Mouse (Mus musculus) heart, embryonic 13.5 days (tissue): Measurements from ENCODE around the gene 5730596B20Rik. TPM values are rescaled to one million over a fixed set of nuclear protein-coding genes. Genes with fewer than 3 reads are reported as not detected.

Experiments
- ATAC-seq: fragments of 200-750 bp; cut with Nextera tagmentation; 2 replicates; pipeline ENCODE4 v1.8.0; 2017; ENCODE audit warnings: moderate TSS enrichment; ENCODE audit not compliant: insufficient number of reproducible peaks, low FRiP score, low TSS enrichment; ENCODE audit errors: extremely low read depth
- H3K27ac ChIP-seq: fragments of 300-500 bp; sonication (generic); replicated peaks from 2 replicates; pipeline ENCODE4 v1.5.1; 2015; ENCODE audit warnings: moderate library complexity, mild to moderate bottlenecking, inconsistent platforms
- H3K27me3 ChIP-seq: fragments of 300-500 bp; sonication (generic); replicated peaks from 2 replicates; pipeline ENCODE4 v1.6.1; 2015; ENCODE audit warnings: mild to moderate bottlenecking, inconsistent platforms
- H3K36me3 ChIP-seq: fragments of 300-500 bp; sonication (generic); 2 replicates; pipeline ENCODE4 v1.6.1; 2015; ENCODE audit warnings: mild to moderate bottlenecking, inconsistent platforms
- H3K4me1 ChIP-seq: fragments of 300-500 bp; sonication (generic); 2 replicates; pipeline ENCODE4 v1.6.1; 2015; ENCODE audit warnings: inconsistent platforms
- H3K4me2 ChIP-seq: fragments of 300-500 bp; sonication (generic); 2 replicates; pipeline ENCODE4 v1.6.1; 2015; ENCODE audit warnings: inconsistent platforms, mild to moderate bottlenecking, moderate library complexity
- H3K4me3 ChIP-seq: fragments of 300-500 bp; sonication (generic); 2 replicates; pipeline ENCODE4 v1.5.1; 2015; ENCODE audit warnings: moderate library complexity, mild to moderate bottlenecking, inconsistent platforms
- H3K9ac ChIP-seq: fragments of 300-500 bp; sonication (generic); 2 replicates; pipeline ENCODE4 v1.6.1; 2015; ENCODE audit warnings: inconsistent platforms, mild to moderate bottlenecking, moderate library complexity
- H3K9me3 ChIP-seq: fragments of 300-500 bp; sonication (generic); 2 replicates; pipeline ENCODE4 v1.6.1; 2016; ENCODE audit warnings: inconsistent platforms
- WGBS: fragments of 180-500 bp; shearing (Covaris S2); methylation state at CpG from one replicate; pipeline ENCODE4 v1.1.7; 2015; ENCODE audit warnings: mixed read lengths; 5-methylcytosine and 5-hydroxymethylcytosine counted together
- microRNA counts: library from miRNA; unstranded; fragments of <30 nt; microRNA quantifications from one replicate; lab custom pipeline; 2016
- microRNA-seq: library from miRNA; unstranded; fragments of <30 nt; microRNA quantifications from one replicate; pipeline ENCODE4, GENCODE M21; 2016
- polyA plus RNA-seq: library from polyadenylated mRNA; unstranded; fragments of >200 nt; fragmentation: Nextera tagmentation; extraction: Ambion mirVana; gene quantifications from 2 replicates; pipeline ENCODE4 v1.2.1, GENCODE M21; 2015

5730596B20Rik gene
- polyA plus RNA-seq, 1 experiment from 2014 or later: 0.33 TPM

- ATAC-seq: no peak
- Histone ChIP-seq H3K27ac (no peak overlapping the region), H3K36me3 (no peaks in the 10 kb centered on the region), H3K4me3 (0 out of 2 replicates have a peak overlapping the region, but pooled peaks have one; percentile 1), H3K4me1 (peaks cover 12% of the 10 kb centered on the region; the same call in 1 of the 2 replicates), H3K27me3 (peaks cover 98% of the 10 kb centered on the region), H3K4me2 (peak overlapping the region; percentile 6), H3K9me3 (no peaks in the 10 kb centered on the region), H3K9ac (no peak overlapping the region)
- WGBS: 2% methylated on average over 44 of the region's 44 CpGs
Observed at GRCm38 (mm10) chr6:52229558-52230416, 52.5 kb downstream of the 5730596B20Rik start.

MicroRNA genes within 50 kb of the gene (microRNA counts, 519-probe panel; counts per million panel counts)
- 209 counts per million, percentile 61 among the panel's probes with 10 or more counts for microRNA mmu-miR-196b (lab: Ali Mortazavi, UCI)

Small RNAs within 50 kb of the gene (microRNA-seq; reads per million reads assigned to microRNA genes)
- 189 reads per million, percentile 62 among the genes with 10 or more reads in this experiment for gene Mir196b

Other genes with a start within 250 kb of the 5730596B20Rik start
- 16.8 and 18.3 TPM in 2 replicates for gene Skap2, start 164.9 kb upstream of the 5730596B20Rik start, polyA plus RNA-seq
- 0.97 and 1.6 TPM in 2 replicates for gene Hoxa1, start 19.2 kb upstream of the 5730596B20Rik start, polyA plus RNA-seq
- 1.5 and 2.5 TPM in 2 replicates for gene Hoxa2, start 12.7 kb upstream of the 5730596B20Rik start, polyA plus RNA-seq
- gene Hoxa4, start 14.3 kb downstream of the 5730596B20Rik start, polyA plus RNA-seq: 0.71 and 0.74 TPM in 2 replicates
- 3.6 and 5.9 TPM in 2 replicates for gene Hoxa5, start 27.1 kb downstream of the 5730596B20Rik start, polyA plus RNA-seq
- 0.40 TPM in 1 of 2 replicates, not detected in the other for gene Hoxa6, start 31.2 kb downstream of the 5730596B20Rik start, polyA plus RNA-seq
- 0.99 and 1.2 TPM in 2 replicates for gene Hoxa3, start 35.8 kb downstream of the 5730596B20Rik start, polyA plus RNA-seq
- not detected in 2 replicates for gene Gm28308, start 35.8 kb downstream of the 5730596B20Rik start, polyA plus RNA-seq
- 0.46 and 0.59 TPM in 2 replicates for gene Hoxa7, start 44.4 kb downstream of the 5730596B20Rik start, polyA plus RNA-seq
- 0.10 and 0.17 TPM in 2 replicates for gene Hoxa9, start 53.6 kb downstream of the 5730596B20Rik start, polyA plus RNA-seq
- gene Hoxa10, start 63.4 kb downstream of the 5730596B20Rik start, polyA plus RNA-seq: 0.09 TPM in 1 of 2 replicates, not detected in the other
- gene Hoxa11, start 68.3 kb downstream of the 5730596B20Rik start, polyA plus RNA-seq: not detected in 2 replicates
- not detected in 2 replicates for gene Hoxa13, start 83.4 kb downstream of the 5730596B20Rik start, polyA plus RNA-seq
- not detected in 2 replicates for gene Evx1, start 136.0 kb downstream of the 5730596B20Rik start, polyA plus RNA-seq